Mouse (Mus musculus): ENCODE results near the gene D630045J12Rik.

Gene D630045J12Rik

DNA sequence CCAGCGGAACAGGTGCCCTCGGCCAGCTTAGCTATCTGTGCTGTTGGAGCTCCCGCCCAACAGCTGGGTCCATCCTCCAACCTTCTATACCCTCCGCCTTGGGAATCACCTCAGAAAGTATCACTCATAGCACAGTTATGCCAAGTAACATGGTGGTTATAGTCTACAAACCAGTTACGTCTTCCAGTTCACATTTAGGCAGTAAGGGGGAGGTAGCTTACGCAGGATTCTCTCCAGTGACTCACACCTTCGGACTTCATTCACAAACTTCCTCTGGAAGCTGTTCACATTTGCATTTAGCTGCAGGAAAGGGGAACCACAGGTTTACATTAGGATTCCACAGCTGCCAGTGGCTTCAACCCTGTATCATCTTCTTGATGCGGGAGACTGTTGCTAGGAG, 161.3 kb downstream of the D630045J12Rik start:
- DNase-seq (ENCODE audit: low spot score) = no peak

DNA sequence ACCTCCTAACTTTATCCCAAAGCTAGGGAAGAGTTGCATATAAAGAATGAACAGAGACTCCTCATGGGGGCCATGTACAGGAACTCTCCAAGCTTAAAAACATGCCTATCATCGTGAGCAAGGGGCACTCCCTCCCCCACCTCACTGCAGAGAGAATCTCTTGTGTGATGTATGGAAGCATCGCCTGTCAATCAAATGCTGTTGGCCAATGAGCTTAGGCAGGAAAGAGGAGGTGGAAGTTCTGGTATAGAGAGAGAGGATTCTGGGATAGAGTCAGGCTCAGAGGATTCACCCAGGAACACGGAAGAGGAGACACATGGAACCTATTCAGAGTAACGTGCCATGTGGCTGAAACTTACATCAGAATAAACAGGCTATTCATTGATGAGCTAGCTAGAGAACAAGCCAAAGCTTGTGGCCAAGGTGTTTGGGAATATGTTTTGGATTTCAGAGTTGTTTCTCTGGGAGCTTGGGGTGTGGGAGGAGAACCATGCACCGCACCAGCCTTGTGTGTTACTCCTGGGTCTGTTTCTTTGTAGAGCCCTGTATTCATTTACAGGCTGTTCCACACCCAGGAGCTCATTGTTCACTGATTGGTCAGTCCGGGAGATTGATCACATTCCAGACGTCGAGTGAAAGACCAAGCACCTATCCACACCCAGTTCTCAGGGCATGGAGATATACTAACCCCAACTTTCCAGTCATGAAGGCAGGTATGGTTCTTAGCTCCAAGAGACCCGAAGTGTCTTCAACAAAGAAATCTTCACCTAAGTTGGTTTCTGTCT, 166.4 kb downstream of the D630045J12Rik start:
- no peak for DNase-seq (ENCODE audit: low spot score)

DNA sequence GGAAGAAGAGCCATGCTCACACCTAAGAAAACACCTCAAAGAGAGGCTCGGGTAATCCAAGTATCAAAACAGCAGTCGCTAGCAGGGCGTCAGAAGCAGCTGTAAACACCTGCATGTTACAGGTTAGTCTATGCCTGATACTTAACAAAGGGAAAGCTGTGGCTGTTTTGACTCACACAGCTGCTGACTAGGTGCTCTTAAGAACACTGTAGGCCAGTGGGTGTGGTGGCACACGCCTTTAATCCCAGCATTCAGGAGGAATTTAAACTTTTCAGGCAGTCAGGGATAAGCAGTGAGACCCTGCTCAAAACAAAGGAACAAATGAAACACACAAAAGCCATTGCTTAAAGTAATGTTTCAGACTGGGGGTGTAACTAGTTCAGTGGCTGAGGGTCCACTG, 170.6 kb downstream of the D630045J12Rik start:
- no peak for DNase-seq (ENCODE audit: low spot score)

DNA sequence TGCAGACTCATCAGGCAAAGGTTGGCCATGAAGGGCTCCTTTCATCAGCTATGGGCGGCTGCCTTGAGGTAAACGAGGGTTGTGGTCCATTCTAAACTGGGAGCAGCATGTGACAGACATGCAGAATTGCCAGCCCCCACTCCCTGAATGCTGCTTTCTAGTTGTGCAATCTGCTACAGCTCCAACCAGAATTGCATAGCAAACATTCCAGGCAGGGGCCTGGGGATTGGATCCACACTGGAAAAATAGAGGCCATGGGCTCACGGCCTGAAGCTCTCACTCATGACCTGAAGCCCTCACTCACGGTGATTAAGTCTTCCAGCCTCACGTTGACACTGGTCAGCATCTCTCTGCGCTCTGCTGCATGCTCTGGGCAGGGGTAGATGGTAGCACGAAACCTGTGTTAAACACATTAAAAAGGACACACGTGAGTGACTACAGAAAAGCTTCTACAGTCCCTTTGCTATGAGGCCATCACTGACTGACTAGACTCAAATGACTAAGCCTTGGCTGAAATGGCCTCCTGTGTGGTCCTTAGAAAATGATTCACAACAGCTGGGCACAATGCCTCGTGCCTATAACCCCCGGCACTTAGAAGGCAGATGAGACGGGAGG, 172.0 kb downstream of the D630045J12Rik start:
- DNase-seq (ENCODE audit: low spot score) = peak; percentile 20

DNA sequence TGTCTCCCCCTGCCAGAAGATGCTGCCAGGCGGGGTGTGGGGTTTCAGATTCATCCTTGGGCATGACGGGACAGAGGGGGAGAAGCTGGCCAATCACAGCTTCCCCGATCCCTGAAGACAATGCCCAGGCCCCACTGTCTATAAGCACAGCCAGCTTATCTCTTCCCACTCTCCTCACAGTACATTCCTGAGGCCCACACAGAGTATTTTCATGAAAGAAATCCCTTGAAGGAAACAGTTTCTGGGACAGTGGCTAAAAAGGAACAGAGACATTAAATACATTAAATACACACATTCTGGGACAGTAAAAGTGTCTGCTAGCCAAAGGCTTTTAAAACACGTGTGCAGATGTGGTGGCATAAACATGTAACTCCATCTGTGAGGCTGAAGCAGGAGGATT, 173.4 kb downstream of the D630045J12Rik start:
- no peak for DNase-seq (ENCODE audit: low spot score)

DNA sequence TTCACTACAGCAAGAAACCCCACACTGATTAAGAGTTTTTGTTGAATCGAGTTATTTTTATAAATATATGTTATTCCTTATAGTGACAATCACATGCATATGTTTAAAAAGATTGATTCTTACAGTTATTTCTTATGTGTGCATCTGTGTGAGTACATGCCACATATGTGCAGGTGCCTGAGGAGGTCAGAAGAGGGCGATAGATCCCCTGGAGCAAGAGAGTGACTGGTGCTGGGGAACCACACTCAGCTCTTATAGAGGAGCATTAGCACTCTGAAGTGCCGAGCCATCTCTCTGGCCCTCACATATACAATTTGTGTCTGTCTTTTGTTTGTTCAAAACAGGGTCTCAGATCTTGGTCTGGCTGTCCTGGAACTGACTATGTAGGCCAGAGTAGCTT, 180.2 kb downstream of the D630045J12Rik start:
- no peak for DNase-seq (ENCODE audit: low spot score)

Data from embryo, embryonic 10.5 days (tissue).